Mouse (Mus musculus) limb, embryonic 14.5 days (tissue): ENCODE measurements at regions not wholly inside any gene's neighbourhood (a gene's known extent, or its start where the extent isn't known, plus 50 kb on each side); places are given as distances from the start of the nearest gene placed in this dataset.

Source experiments
- ATAC-seq: fragments of 200-750 bp; cut with Nextera tagmentation; 2 replicates; pipeline ENCODE4 v1.8.0; 2017; ENCODE audit warnings: low read depth, moderate number of reproducible peaks, moderate TSS enrichment; ENCODE audit not compliant: low FRiP score
- DNase-seq: peaks from one replicate; pipeline ENCODE4 v3.0.0-alpha.2; 2015; ENCODE audit warnings: low spot score
- H3K27ac ChIP-seq: fragments of 300-500 bp; sonication (generic); replicated peaks from 2 replicates; pipeline ENCODE4 v1.5.1; 2014; ENCODE audit warnings: low read depth, mild to moderate bottlenecking, low read length, moderate library complexity, mixed read lengths
- H3K27me3 ChIP-seq: fragments of 300-500 bp; sonication (generic); 2 replicates; pipeline ENCODE4 v1.6.1; 2014; ENCODE audit warnings: low read length, mixed read lengths; ENCODE audit not compliant: control insufficient read depth, insufficient read depth
- H3K36me3 ChIP-seq: fragments of 300-500 bp; sonication (generic); 2 replicates; pipeline ENCODE4 v1.6.1; 2014; ENCODE audit warnings: mild to moderate bottlenecking, low read length, moderate library complexity, mixed read lengths; ENCODE audit not compliant: control insufficient read depth, insufficient read depth
- H3K4me1 ChIP-seq: fragments of 300-500 bp; sonication (generic); 2 replicates; pipeline ENCODE4 v1.6.1; 2014; ENCODE audit warnings: antibody characterized with exemption, low read length, mixed read lengths; ENCODE audit not compliant: control insufficient read depth, insufficient read depth
- H3K4me2 ChIP-seq: fragments of 300-500 bp; sonication (generic); replicated peaks from 2 replicates; pipeline ENCODE4 v1.6.1; 2014; ENCODE audit warnings: low read depth, mild to moderate bottlenecking, low read length, moderate library complexity; ENCODE audit not compliant: severe bottlenecking
- H3K4me3 ChIP-seq: fragments of 300-500 bp; sonication (generic); replicated peaks from 2 replicates; pipeline ENCODE4 v1.5.1; 2014; ENCODE audit warnings: low read length
- H3K9ac ChIP-seq: fragments of 300-500 bp; sonication (generic); 2 replicates; pipeline ENCODE4 v1.6.1; 2014; ENCODE audit warnings: mild to moderate bottlenecking, low read depth, low read length, moderate library complexity; ENCODE audit not compliant: severe bottlenecking
- H3K9me3 ChIP-seq: fragments of 300-500 bp; sonication (generic); 2 replicates; pipeline ENCODE4 v1.6.1; 2016; ENCODE audit warnings: low read length; ENCODE audit not compliant: control insufficient read depth
- POLR2A ChIP-seq: fragments of 200-500 bp; IDR thresholded peaks from 2 replicates; pipeline ENCODE4 v1.8.0; 2012; ENCODE audit warnings: inconsistent platforms, mild to moderate bottlenecking, moderate library complexity, borderline replicate concordance; ENCODE audit not compliant: insufficient read depth, insufficient read length; ENCODE audit errors: extremely low read depth
- WGBS: fragments of 180-500 bp; shearing (Covaris S2); extraction: QIAGEN DNeasy Blood & Tissue Kit; methylation state at CpG from one replicate; pipeline ENCODE4 v1.1.7; 2014; 5-methylcytosine and 5-hydroxymethylcytosine counted together

- Histone ChIP-seq H3K9ac (no peak overlapping the region), H3K36me3 (no peaks in the 10 kb centered on the region), H3K4me2 (no peak overlapping the region), H3K9me3 (no peaks in the 10 kb centered on the region), H3K27ac (no peak overlapping the region), H3K4me3 (no peak overlapping the region), H3K27me3 (no peaks in the 10 kb centered on the region), H3K4me1 (no peaks in the 10 kb centered on the region)
- 90% methylated on average over 1 of the region's 1 CpGs for WGBS
- DNase-seq = no peak
- no peak for TF ChIP-seq POLR2A
- ATAC-seq = no peak
These were observed 126.7 kb upstream of the Hapln1 start for GRCm38 (mm10) chr13:89412768-89413487.

- no peaks in the 10 kb centered on the region for H3K4me1 ChIP-seq
- H3K4me2 ChIP-seq = no peak overlapping the region
- TF ChIP-seq POLR2A = no peak
- no peaks in the 10 kb centered on the region for H3K27me3 ChIP-seq
- no peaks in the 10 kb centered on the region for H3K36me3 ChIP-seq
- no peak for DNase-seq
- ATAC-seq = no peak
- no peaks in the 10 kb centered on the region for H3K9me3 ChIP-seq
- H3K9ac ChIP-seq = no peak overlapping the region
- WGBS = 84% methylated on average over 3 of the region's 3 CpGs
- no peak overlapping the region for H3K4me3 ChIP-seq
- no peak overlapping the region for H3K27ac ChIP-seq
These were observed 120.8 kb upstream of the Hapln1 start for GRCm38 (mm10) chr13:89418804-89419203.

GRCm38 (mm10) chr13:89421833-89422232 lies 117.8 kb upstream of the Hapln1 start:
- TF ChIP-seq POLR2A = no peak
- Histone ChIP-seq H3K27ac (no peak overlapping the region), H3K9ac (no peak overlapping the region), H3K27me3 (no peaks in the 10 kb centered on the region), H3K9me3 (no peaks in the 10 kb centered on the region), H3K4me2 (no peak overlapping the region), H3K4me1 (no peaks in the 10 kb centered on the region), H3K4me3 (no peak overlapping the region), H3K36me3 (no peaks in the 10 kb centered on the region)
- no peak for DNase-seq
- ATAC-seq = no peak

GRCm38 (mm10) chr13:89423491-89423890 lies 116.1 kb upstream of the Hapln1 start:
- H3K4me3 ChIP-seq = no peak overlapping the region
- DNase-seq (no peak), ATAC-seq (no peak)
- no peaks in the 10 kb centered on the region for H3K27me3 ChIP-seq
- H3K27ac ChIP-seq = no peak overlapping the region
- no peaks in the 10 kb centered on the region for H3K36me3 ChIP-seq
- H3K4me1 ChIP-seq = no peaks in the 10 kb centered on the region; the same call in 1 of the 2 replicates
- no peak for TF ChIP-seq POLR2A
- H3K9ac ChIP-seq = no peak overlapping the region
- no peaks in the 10 kb centered on the region for H3K9me3 ChIP-seq
- H3K4me2 ChIP-seq = no peak overlapping the region

- H3K4me1 ChIP-seq = peaks cover 3% of the 10 kb centered on the region; the same call in 1 of the 2 replicates
- H3K36me3 ChIP-seq = no peaks in the 10 kb centered on the region
- no peaks in the 10 kb centered on the region for H3K27me3 ChIP-seq
- WGBS = 46% methylated on average over 12 of the region's 12 CpGs
- ATAC-seq (no peak), DNase-seq (no peak)
- H3K9ac ChIP-seq = no peak overlapping the region
- H3K9me3 ChIP-seq = no peaks in the 10 kb centered on the region
- no peak overlapping the region for H3K4me3 ChIP-seq
- peak overlapping the region; percentile 48; the same call in 1 of the 2 replicates for H3K27ac ChIP-seq
- no peak for TF ChIP-seq POLR2A
- no peak overlapping the region for H3K4me2 ChIP-seq
These were observed 111.1 kb upstream of the Hapln1 start for GRCm38 (mm10) chr13:89428272-89429071.
